Mouse (Mus musculus) kidney, embryonic 16.5 days (tissue): Measurements from ENCODE around the gene Hs6st3. TPM values are rescaled to one million over a fixed set of nuclear protein-coding genes. Genes with fewer than 3 reads are reported as not detected.

Experiments used
- polyA plus RNA-seq: library from polyadenylated mRNA; unstranded; fragments of >200 nt; fragmentation: Nextera tagmentation; extraction: Ambion mirVana; gene quantifications from 2 replicates; pipeline ENCODE4 v1.2.1, GENCODE M21; 2015

Gene Hs6st3
- polyA plus RNA-seq, 1 experiment from 2014 or later, result 0.09 TPM

Other genes starting within 250 kb of the Hs6st3 start
- gene Dzip1, start 212.9 kb upstream of the Hs6st3 start, polyA plus RNA-seq, result 15.8 and 18.6 TPM in 2 replicates
- 48.9 and 52.3 TPM in 2 replicates for gene Dnajc3, start 200.4 kb upstream of the Hs6st3 start, polyA plus RNA-seq
- gene Uggt2, start 38.9 kb upstream of the Hs6st3 start, polyA plus RNA-seq, result 12.2 and 14.3 TPM in 2 replicates